Mouse (Mus musculus): Measurements from ENCODE around the gene Aamp.

The Aamp gene

DNA sequence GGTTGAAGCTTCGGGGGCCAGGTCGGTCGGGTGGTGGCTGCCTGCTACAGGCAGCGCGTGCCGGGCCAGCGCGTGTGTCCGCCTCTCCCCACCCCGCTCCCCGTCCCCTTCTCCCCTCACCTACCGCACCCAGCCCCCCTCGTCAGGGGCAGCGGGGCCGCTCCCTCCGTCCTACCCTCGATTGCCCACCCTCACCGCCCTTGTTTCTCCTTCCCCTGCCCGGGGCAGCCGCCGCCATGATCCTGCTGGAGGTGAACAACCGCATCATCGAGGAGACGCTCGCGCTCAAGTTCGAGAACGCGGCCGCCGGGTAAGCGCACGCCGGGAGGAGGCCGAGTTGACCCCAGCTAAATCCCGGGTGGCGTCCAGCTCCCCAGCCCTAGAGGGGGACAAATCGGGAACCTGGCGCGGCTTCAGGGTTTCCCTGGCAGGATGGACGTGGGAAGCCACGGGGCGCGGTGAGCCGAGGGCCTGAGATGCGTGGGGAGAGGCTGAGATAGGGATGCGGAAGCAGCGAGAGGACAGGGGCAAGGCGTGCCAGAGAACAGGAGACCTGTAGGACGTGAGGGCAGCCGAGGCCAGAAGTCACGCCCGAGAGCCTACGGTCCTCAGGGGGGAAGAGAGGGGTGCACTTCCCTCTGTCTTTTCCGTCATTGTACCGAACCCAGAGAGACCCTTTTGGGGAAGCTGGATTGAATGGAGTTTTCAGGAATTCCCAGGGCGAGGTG is 47.8 kb downstream of the Aamp start:
- DNase-seq = peak; percentile 40 to 50

DNA sequence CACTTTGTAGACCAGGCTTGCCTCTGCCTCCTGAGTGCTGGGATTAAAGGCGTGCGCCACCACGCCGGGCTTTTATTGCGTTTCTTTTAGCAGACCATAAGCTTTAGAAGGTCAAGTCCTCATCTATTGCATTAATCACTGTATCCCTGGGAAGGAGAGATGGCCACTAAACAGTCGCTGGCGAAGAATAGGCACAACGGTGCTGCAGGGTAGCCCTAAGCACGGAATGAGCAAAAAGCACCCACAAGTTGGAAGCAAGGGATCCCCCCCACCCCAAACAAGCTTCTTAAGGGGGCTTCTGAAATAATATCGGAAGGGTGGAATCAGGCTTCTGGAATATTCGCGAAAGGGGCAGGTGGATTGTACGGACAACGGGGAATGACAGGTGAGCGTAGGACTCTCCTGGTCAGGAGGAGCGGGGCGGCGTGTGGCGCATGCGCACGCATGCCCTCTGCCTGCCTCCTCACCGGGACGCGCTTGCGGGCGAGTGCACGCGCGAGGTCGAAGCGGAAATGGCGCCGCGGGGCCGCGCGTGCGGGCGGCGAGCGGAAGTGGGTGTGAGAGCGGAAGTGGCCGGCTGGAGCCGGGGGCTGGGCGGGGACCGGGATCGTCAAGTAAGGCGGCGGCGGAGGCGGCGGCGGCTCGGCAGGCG is 48.5 kb downstream of the Aamp start, which contains the start of gene Arpc2:
Gene Arpc2, plus strand, starts transcription at position 147 of the 652 bp plus-strand sequence.
- DNase-seq = peak; percentile 94 to 97

DNA sequence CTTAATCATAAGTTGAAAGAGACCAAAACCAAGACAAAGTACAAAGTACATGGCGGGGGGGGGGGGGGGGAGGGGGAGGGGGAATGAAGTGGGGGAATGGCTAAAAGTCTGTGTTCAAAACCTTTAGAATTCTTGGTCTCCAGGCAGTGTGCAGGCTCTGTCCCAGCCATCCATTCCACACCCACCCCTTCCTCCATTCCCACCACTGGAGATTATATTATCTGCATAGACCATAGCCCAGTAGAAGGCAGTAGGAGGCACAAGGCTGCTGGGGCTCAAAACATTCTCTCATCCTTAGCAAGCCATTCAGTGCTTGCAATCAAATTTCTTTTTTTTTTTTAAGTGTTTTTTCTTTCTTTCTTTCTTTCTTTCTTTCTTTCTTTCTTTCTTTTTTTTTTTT is 53.5 kb downstream of the Aamp start:
- no peak for DNase-seq

DNA sequence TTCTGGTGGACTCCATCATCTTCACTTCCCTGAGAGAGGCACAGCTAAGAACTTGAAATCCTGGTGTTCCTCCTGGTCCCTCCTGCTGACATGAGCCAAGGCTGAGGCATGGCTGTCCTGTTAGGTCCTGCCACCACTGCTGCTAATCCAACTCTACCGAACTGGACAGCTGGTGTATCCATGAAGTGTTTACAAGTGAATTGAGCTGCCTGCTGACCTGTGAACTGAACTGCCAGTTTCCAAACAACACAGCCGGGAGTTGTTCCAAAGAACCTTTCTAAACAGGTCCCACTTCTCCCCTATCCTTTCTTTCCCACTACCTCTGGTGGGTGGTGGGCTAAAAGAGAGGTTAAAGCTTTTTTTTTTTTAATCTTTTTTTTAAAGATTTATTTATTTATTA is 54.6 kb downstream of the Aamp start:
- DNase-seq = no peak

Data from cerebellum, postnatal 36 days (tissue).